Mouse (Mus musculus) heart, postnatal 0 days (tissue): ENCODE data around the gene Lsm7.
"Not testable (repeated sequence)": the region's sequence is repeated elsewhere in the genome, so short reads cannot be mapped to it uniquely, and the experiment has no call there.

ENCODE experiments used
- CTCF ChIP-seq: IDR thresholded peaks from 2 replicates; pipeline ENCODE4 v1.5.1; 2016; ENCODE audit warnings: antibody characterized with exemption, control low read depth, low read depth
- EP300 ChIP-seq: IDR thresholded peaks from 2 replicates; pipeline ENCODE4 v1.6.1; 2016; ENCODE audit warnings: antibody characterized with exemption, low read depth

- not testable (repeated sequence) for TF ChIP-seq CTCF, EP300
Observed at GRCm38 (mm10) chr10:80816303-80816702, 38.7 kb downstream of the Lsm7 start.
